Mouse (Mus musculus) ES-Bruce4 (cell line): Measurements from ENCODE around the gene Stox2. TPM values are rescaled to one million over a fixed set of nuclear protein-coding genes. Genes with fewer than 3 reads are reported as not detected.

Source experiments
- H3K27ac ChIP-seq: 2 replicates; pipeline ENCODE4 v1.5.1; 2012; ENCODE audit warnings: low read length, inconsistent platforms; ENCODE audit not compliant: insufficient read depth
- H3K27me3 ChIP-seq: 2 replicates; pipeline ENCODE4 v1.6.1; 2012; ENCODE audit warnings: mild to moderate bottlenecking, low read length, inconsistent platforms; ENCODE audit not compliant: control insufficient read depth, poor library complexity, insufficient read depth, severe bottlenecking
- H3K36me3 ChIP-seq: 2 replicates; pipeline ENCODE4 v1.6.1; 2012; ENCODE audit warnings: inconsistent platforms, mild to moderate bottlenecking, low read length, moderate library complexity; ENCODE audit not compliant: control insufficient read depth, poor library complexity, insufficient read depth, severe bottlenecking
- H3K4me1 ChIP-seq: one replicate; pipeline ENCODE4 v1.8.1; 2011; ENCODE audit warnings: low read length; ENCODE audit not compliant: control insufficient read depth, insufficient read depth
- H3K4me3 ChIP-seq: 2 replicates; pipeline ENCODE4 v1.5.1; 2011; ENCODE audit warnings: low read depth, mild to moderate bottlenecking, low read length
- H3K9ac ChIP-seq: 2 replicates; pipeline ENCODE4 v1.6.1; 2012; ENCODE audit warnings: low read depth, mild to moderate bottlenecking, inconsistent platforms; ENCODE audit not compliant: poor library complexity, severe bottlenecking
- H3K9me3 ChIP-seq: replicated peaks from 2 replicates; pipeline ENCODE4 v1.6.1; 2012; ENCODE audit warnings: mild to moderate bottlenecking, low read length, inconsistent platforms; ENCODE audit not compliant: control insufficient read depth, poor library complexity, insufficient read depth, severe bottlenecking
- CTCF ChIP-seq: IDR thresholded peaks from one replicate; pipeline ENCODE4 v1.8.1; 2011; ENCODE audit warnings: low read depth, low read length
- EP300 ChIP-seq: IDR thresholded peaks from 2 replicates; pipeline ENCODE4 v1.6.1; 2011; ENCODE audit warnings: low read depth, low read length; ENCODE audit not compliant: insufficient read depth
- POLR2A ChIP-seq: IDR thresholded peaks from one replicate; pipeline ENCODE4 v1.8.1; 2011; ENCODE audit warnings: low read length; ENCODE audit not compliant: insufficient read depth
- polyA plus RNA-seq: library from polyadenylated mRNA; stranded (reverse); fragments of >200 nt; gene quantifications from 2 replicates; pipeline ENCODE4 v1.2.4, GENCODE M21; 2011; ENCODE audit warnings: low read depth; ENCODE audit not compliant: missing spikeins, insufficient read depth, insufficient read length

The Stox2 gene
- polyA plus RNA-seq, 1 experiment, result 5.1 TPM

GRCm38 (mm10) chr8:47191444-47192365 is 254.5 kb downstream of the Stox2 start:
- Histone ChIP-seq H3K36me3 (no peaks in the 10 kb centered on the region), H3K9me3 (peaks cover 14% of the 10 kb centered on the region), H3K4me3 (no peak overlapping the region), H3K27ac (no peak overlapping the region), H3K27me3 (no peaks in the 10 kb centered on the region), H3K9ac (no peak overlapping the region), H3K4me1 (no peaks in the 10 kb centered on the region)
- TF ChIP-seq CTCF (no peak), POLR2A (no peak), EP300 (no peak)

- TF ChIP-seq POLR2A, result no peak
- no peak for TF ChIP-seq EP300
- TF ChIP-seq CTCF, result no peak
- Histone ChIP-seq H3K4me1 (no peaks in the 10 kb centered on the region), H3K9me3 (0 out of 2 replicates have a peak, but pooled peaks cover 5% of the 10 kb centered on the region)
Observed at GRCm38 (mm10) chr8:47185396-47185795, 260.8 kb downstream of the Stox2 start.

GRCm38 (mm10) chr8:47182771-47183558 is 263.2 kb downstream of the Stox2 start:
- no peak for TF ChIP-seq EP300
- TF ChIP-seq CTCF, result no peak
- no peak for TF ChIP-seq POLR2A
- 0 out of 2 replicates have a peak, but pooled peaks cover 5% of the 10 kb centered on the region for H3K9me3 ChIP-seq
- no peaks in the 10 kb centered on the region for H3K4me1 ChIP-seq
- H3K27ac ChIP-seq, result no peak overlapping the region
- no peak overlapping the region for H3K4me3 ChIP-seq
- H3K36me3 ChIP-seq, result no peaks in the 10 kb centered on the region
- no peaks in the 10 kb centered on the region for H3K27me3 ChIP-seq
- H3K9ac ChIP-seq, result no peak overlapping the region

More at GRCm38 (mm10) chr8:47185396-47185795, 260.8 kb downstream of the Stox2 start:
- no peak overlapping the region for H3K27ac ChIP-seq
- H3K4me3 ChIP-seq, result no peak overlapping the region
- H3K27me3 ChIP-seq, result no peaks in the 10 kb centered on the region
- no peak overlapping the region for H3K9ac ChIP-seq
- H3K36me3 ChIP-seq, result no peaks in the 10 kb centered on the region

GRCm38 (mm10) chr8:47182292-47182691 is 263.9 kb downstream of the Stox2 start:
- Histone ChIP-seq H3K36me3 (no peaks in the 10 kb centered on the region), H3K9ac (no peak overlapping the region), H3K9me3 (0 out of 2 replicates have a peak, but pooled peaks cover 5% of the 10 kb centered on the region), H3K4me3 (no peak overlapping the region), H3K27me3 (no peaks in the 10 kb centered on the region), H3K27ac (no peak overlapping the region), H3K4me1 (no peaks in the 10 kb centered on the region)
- no peak for TF ChIP-seq EP300

DNA sequence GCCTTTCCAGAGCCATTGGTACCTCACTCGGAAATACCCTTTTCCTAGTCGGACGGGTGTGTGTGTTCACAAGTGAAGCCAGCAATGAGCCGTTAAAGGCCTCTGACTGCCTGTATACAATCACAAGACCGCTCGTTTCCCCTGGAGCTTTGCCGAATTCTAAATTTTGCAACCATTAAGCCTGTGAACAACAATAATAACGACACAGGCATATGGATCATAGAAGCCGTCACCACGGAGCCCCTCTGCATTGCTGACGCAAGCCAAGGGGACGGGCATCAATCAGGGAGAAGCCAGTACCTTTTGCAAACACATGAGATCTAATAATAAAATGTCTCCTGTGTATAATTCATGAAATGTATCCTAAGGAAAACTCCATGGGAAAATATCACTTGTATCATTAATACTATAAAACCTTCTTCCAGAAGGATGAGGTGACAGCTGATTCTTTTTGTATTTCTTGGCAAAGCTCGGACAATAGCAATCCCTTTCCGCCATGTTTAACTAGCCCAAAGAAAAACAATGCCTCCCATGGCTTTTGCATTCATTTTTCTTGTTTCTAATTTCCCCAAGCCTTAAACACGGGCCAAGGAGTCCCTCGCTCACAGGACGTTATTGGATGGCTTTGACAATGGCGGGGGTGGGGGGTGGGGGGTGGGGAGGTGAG is 265.0 kb downstream of the Stox2 start:
- no peak overlapping the region for H3K9ac ChIP-seq
- H3K4me3 ChIP-seq, result no peak overlapping the region
- H3K27me3 ChIP-seq, result no peaks in the 10 kb centered on the region
- H3K36me3 ChIP-seq, result no peaks in the 10 kb centered on the region
- no peaks in the 10 kb centered on the region for H3K4me1 ChIP-seq
- TF ChIP-seq POLR2A, result no peak
- no peak for TF ChIP-seq CTCF
- no peak for TF ChIP-seq EP300
- H3K9me3 ChIP-seq, result 0 out of 2 replicates have a peak, but pooled peaks cover 5% of the 10 kb centered on the region
- H3K27ac ChIP-seq, result no peak overlapping the region
